Mouse (Mus musculus): ENCODE measurements around the gene Plin2. TPM values are rescaled to one million over a fixed set of nuclear protein-coding genes. Genes with fewer than 3 reads are reported as not detected.
A peak's percentile ranks its signal among the peaks of the same experiment; 100 is the strongest.
"Not testable (repeated sequence)": the region's sequence is repeated elsewhere in the genome, so short reads cannot be mapped to it uniquely, and the experiment has no call there.

Gene Plin2
- polyA plus RNA-seq, 1 experiment from 2014 or later: 86.6 TPM

GRCm38 (mm10) chr4:86681421-86681820 is 11.6 kb upstream of the Plin2 start:
- 49% methylated on average over 3 of the region's 3 CpGs for WGBS
- Histone ChIP-seq H3K27me3 (no peaks in the 10 kb centered on the region), H3K4me1 (0 out of 2 replicates have a peak, but pooled peaks cover 9% of the 10 kb centered on the region), H3K4me2 (replicated peaks) (no peak overlapping the region), H3K9me3 (no peaks in the 10 kb centered on the region), H3K4me3 (no peak overlapping the region), H3K27ac (no peak overlapping the region), H3K9ac (no peak overlapping the region), H3K36me3 (no peaks in the 10 kb centered on the region)
- ATAC-seq (ENCODE audit: low FRiP score, low read depth): no peak

GRCm38 (mm10) chr4:86679686-86680085 is 9.8 kb upstream of the Plin2 start:
- 89% methylated on average over 2 of the region's 2 CpGs for WGBS
- no peak overlapping the region for H3K27ac ChIP-seq
- no peak overlapping the region for H3K9ac ChIP-seq
- no peak overlapping the region for H3K4me2 ChIP-seq (replicated peaks)
- no peak for ATAC-seq (ENCODE audit: low FRiP score, low read depth)
- no peaks in the 10 kb centered on the region for H3K27me3 ChIP-seq
- H3K4me3 ChIP-seq: no peak overlapping the region
- H3K9me3 ChIP-seq: no peaks in the 10 kb centered on the region
- H3K4me1 ChIP-seq: no peaks in the 10 kb centered on the region
- H3K36me3 ChIP-seq: no peaks in the 10 kb centered on the region

GRCm38 (mm10) chr4:86676756-86677155 is 6.9 kb upstream of the Plin2 start:
- Histone ChIP-seq H3K27ac (no peak overlapping the region), H3K9me3 (no peaks in the 10 kb centered on the region), H3K36me3 (no peaks in the 10 kb centered on the region), H3K4me2 (replicated peaks) (no peak overlapping the region), H3K4me1 (no peaks in the 10 kb centered on the region), H3K27me3 (no peaks in the 10 kb centered on the region), H3K4me3 (no peak overlapping the region), H3K9ac (no peak overlapping the region)
- ATAC-seq (ENCODE audit: low FRiP score, low read depth): no peak

- H3K4me3 ChIP-seq; ATAC-seq (ENCODE audit: low FRiP score, low read depth): not testable (repeated sequence)
Observed at GRCm38 (mm10) chr4:86674739-86675138, 4.9 kb upstream of the Plin2 start.

GRCm38 (mm10) chr4:86674150-86674549 is 4.3 kb upstream of the Plin2 start:
- not testable (repeated sequence) for H3K27me3 ChIP-seq; H3K4me1 ChIP-seq; H3K4me2 ChIP-seq (replicated peaks); H3K9me3 ChIP-seq; H3K36me3 ChIP-seq; H3K9ac ChIP-seq; H3K27ac ChIP-seq; H3K4me3 ChIP-seq; ATAC-seq (ENCODE audit: low FRiP score, low read depth)

More at GRCm38 (mm10) chr4:86674739-86675138, 4.9 kb upstream of the Plin2 start:
- not testable (repeated sequence) for H3K9me3 ChIP-seq; H3K4me1 ChIP-seq; H3K4me2 ChIP-seq (replicated peaks); H3K27me3 ChIP-seq; H3K9ac ChIP-seq; H3K36me3 ChIP-seq; H3K27ac ChIP-seq

GRCm38 (mm10) chr4:86672450-86672849 is 2.6 kb upstream of the Plin2 start:
- Histone ChIP-seq H3K9me3 (no peaks in the 10 kb centered on the region), H3K4me3 (no peak overlapping the region), H3K9ac (no peak overlapping the region), H3K27me3 (no peaks in the 10 kb centered on the region), H3K4me1 (peaks cover 15% of the 10 kb centered on the region), H3K36me3 (peaks cover 6% of the 10 kb centered on the region), H3K27ac (no peak overlapping the region), H3K4me2 (replicated peaks) (no peak overlapping the region)
- ATAC-seq (ENCODE audit: low FRiP score, low read depth): no peak
- WGBS: 64% methylated on average over 7 of the region's 7 CpGs

GRCm38 (mm10) chr4:86671803-86672202 is 1.9 kb upstream of the Plin2 start:
- peaks cover 6% of the 10 kb centered on the region for H3K36me3 ChIP-seq
- 39% methylated on average over 3 of the region's 3 CpGs for WGBS
- no peak for ATAC-seq (ENCODE audit: low FRiP score, low read depth)
- no peak overlapping the region for H3K4me3 ChIP-seq
- no peak overlapping the region for H3K9ac ChIP-seq
- no peaks in the 10 kb centered on the region for H3K9me3 ChIP-seq
- peaks cover 15% of the 10 kb centered on the region for H3K4me1 ChIP-seq
- no peak overlapping the region for H3K27ac ChIP-seq
- H3K4me2 ChIP-seq (replicated peaks): no peak overlapping the region
- H3K27me3 ChIP-seq: no peaks in the 10 kb centered on the region

- WGBS: 66% methylated on average over 8 of the region's 8 CpGs
- H3K9ac ChIP-seq: no peak overlapping the region
- peaks cover 15% of the 10 kb centered on the region for H3K4me1 ChIP-seq
- H3K4me3 ChIP-seq: no peak overlapping the region
- ATAC-seq (ENCODE audit: low FRiP score, low read depth): no peak
- no peaks in the 10 kb centered on the region for H3K27me3 ChIP-seq
- H3K4me2 ChIP-seq (replicated peaks): peak overlapping the region; percentile 73
- H3K36me3 ChIP-seq: peaks cover 10% of the 10 kb centered on the region
- H3K9me3 ChIP-seq: no peaks in the 10 kb centered on the region
- no peak overlapping the region for H3K27ac ChIP-seq
Observed at GRCm38 (mm10) chr4:86670582-86671306, 884 bp upstream of the Plin2 start.

GRCm38 (mm10) chr4:86669241-86669753 is 563 bp downstream of the Plin2 start:
- H3K9ac ChIP-seq: peak overlapping the region; percentile 82
- peak overlapping the region; percentile 69; the same call in 1 of the 2 replicates for H3K27ac ChIP-seq
- H3K27me3 ChIP-seq, H3K9me3 ChIP-seq: not testable (repeated sequence)
- ATAC-seq (ENCODE audit: low FRiP score, low read depth): peak; percentile 82
- WGBS: 6% methylated on average over 6 of the region's 6 CpGs
- peak overlapping the region; percentile 67 for H3K4me3 ChIP-seq
- H3K36me3 ChIP-seq: peaks cover 24% of the 10 kb centered on the region
- peaks cover 15% of the 10 kb centered on the region for H3K4me1 ChIP-seq
- peak overlapping the region; percentile 73 for H3K4me2 ChIP-seq (replicated peaks)

GRCm38 (mm10) chr4:86668290-86669000 is 1.4 kb downstream of the Plin2 start:
- peaks cover 15% of the 10 kb centered on the region for H3K4me1 ChIP-seq
- peak overlapping the region; percentile 73 for H3K4me2 ChIP-seq (replicated peaks)
- 92% methylated on average over 14 of the region's 14 CpGs for WGBS
- no peak for ATAC-seq (ENCODE audit: low FRiP score, low read depth)
- no peak overlapping the region for H3K27ac ChIP-seq
- peak overlapping the region; percentile 82; the same call in 1 of the 2 replicates for H3K9ac ChIP-seq
- no peaks in the 10 kb centered on the region for H3K9me3 ChIP-seq
- H3K27me3 ChIP-seq: no peaks in the 10 kb centered on the region
- peak overlapping the region; percentile 67 for H3K4me3 ChIP-seq
- H3K36me3 ChIP-seq: peaks cover 31% of the 10 kb centered on the region

- no peaks in the 10 kb centered on the region for H3K9me3 ChIP-seq
- no peaks in the 10 kb centered on the region for H3K27me3 ChIP-seq
- WGBS: 76% methylated on average over 3 of the region's 3 CpGs
- no peak overlapping the region for H3K4me3 ChIP-seq
- peaks cover 15% of the 10 kb centered on the region for H3K4me1 ChIP-seq
- H3K9ac ChIP-seq: no peak overlapping the region
- H3K36me3 ChIP-seq: peaks cover 44% of the 10 kb centered on the region
- H3K4me2 ChIP-seq (replicated peaks): no peak overlapping the region
- no peak overlapping the region for H3K27ac ChIP-seq
- ATAC-seq (ENCODE audit: low FRiP score, low read depth): no peak
Observed at GRCm38 (mm10) chr4:86665596-86665995, 4.3 kb downstream of the Plin2 start.

- WGBS: 47% methylated on average over 4 of the region's 4 CpGs
- Histone ChIP-seq H3K36me3 (peaks cover 61% of the 10 kb centered on the region), H3K9ac (no peak overlapping the region), H3K4me1 (peaks cover 6% of the 10 kb centered on the region), H3K27me3 (no peaks in the 10 kb centered on the region), H3K4me3 (no peak overlapping the region), H3K27ac (no peak overlapping the region), H3K4me2 (replicated peaks) (no peak overlapping the region), H3K9me3 (no peaks in the 10 kb centered on the region)
- no peak for ATAC-seq (ENCODE audit: low FRiP score, low read depth)
Observed at GRCm38 (mm10) chr4:86663919-86664318, 5.9 kb downstream of the Plin2 start.
